In genomic region chr12:105049813-105050212, GRCm38 (mm10) we compare ENCODE assay signal across 25 mouse cellular contexts.
"Had no signal": no experiment of that assay in that cellular context is flagged by ENCODE, and none has a peak within 500 bp of the region (broad histone marks: within the 10 kb centered on the region; RNA-seq: fewer than 3 reads in every experiment).

No protein-coding gene starts in this region.

- H3K9me3 ChIP-seq: heart, embryonic 13.5 days; heart, embryonic 15.5 days; hindbrain, embryonic 13.5 days; kidney, embryonic 15.5 days; limb, embryonic 15.5 days had no signal

- H3K9ac ChIP-seq: heart, embryonic 13.5 days; heart, embryonic 15.5 days; hindbrain, embryonic 13.5 days; hindbrain, embryonic 15.5 days; kidney, embryonic 15.5 days; limb, embryonic 13.5 days; limb, embryonic 15.5 days had no signal

- H3K36me3 ChIP-seq: heart, embryonic 15.5 days; hindbrain, embryonic 15.5 days; kidney, embryonic 15.5 days; limb, embryonic 13.5 days; limb, embryonic 15.5 days had no signal

- H3K27me3 ChIP-seq: heart, embryonic 13.5 days; heart, embryonic 15.5 days; hindbrain, embryonic 13.5 days; hindbrain, embryonic 15.5 days; kidney, embryonic 15.5 days; limb, embryonic 13.5 days; limb, embryonic 15.5 days had no signal

- H3K4me3 ChIP-seq: gastrocnemius, adult 2 months; heart, adult 2 months; heart, embryonic 13.5 days; heart, embryonic 15.5 days; hindbrain, embryonic 13.5 days; hindbrain, embryonic 15.5 days; kidney, embryonic 15.5 days; layer of hippocampus, adult 2 months; limb, embryonic 13.5 days; limb, embryonic 15.5 days had no signal

- DNase-seq: gastrocnemius, adult 2 months; gastrocnemius, postnatal 14 days; gastrocnemius, postnatal 36 days; heart, adult 11 months; heart, adult 2 months; heart, postnatal 14 days; heart, postnatal 36 days; kidney, adult 11 months; kidney, adult 2 months; kidney, adult 9 months; kidney, postnatal 14 days; kidney, postnatal 36 days; layer of hippocampus, postnatal 36 days; left cerebral cortex, postnatal 4 days had no signal

- ATAC-seq: hindbrain, postnatal 0 days; intestine, embryonic 16.5 days had no signal

- H3K27ac ChIP-seq: gastrocnemius, adult 2 months; heart, adult 2 months; heart, embryonic 13.5 days; heart, embryonic 15.5 days; hindbrain, embryonic 13.5 days; hindbrain, embryonic 15.5 days; hindbrain, postnatal 0 days; kidney, embryonic 15.5 days; kidney, postnatal 0 days; layer of hippocampus, adult 2 months; limb, embryonic 13.5 days; limb, embryonic 15.5 days had no signal

- H3K4me1 ChIP-seq: heart, embryonic 13.5 days; heart, embryonic 15.5 days; hindbrain, embryonic 15.5 days; limb, embryonic 13.5 days had no signal
